In genomic region chr14:104466557-104466956, GRCm38 (mm10) we compare ENCODE assay signal across 7 mouse cellular contexts. TPM values are rescaled to one million over a fixed set of nuclear protein-coding genes. Genes with fewer than 3 reads are reported as not detected.
DNase-seq lines count a peak whose midpoint lies in the region; ATAC-seq lines count a peak whose summit lies in the region.

No protein-coding gene starts in this region.

- ATAC-seq in megakaryocyte, adult 5-6 weeks (ENCODE audit: poor library complexity, severe bottlenecking), result no peak
- ATAC-seq in forebrain, embryonic 13.5 days, result no peak
- no peak for ATAC-seq in limb, embryonic 15.5 days (ENCODE audit: insufficient number of reproducible peaks, low FRiP score, low TSS enrichment, low read depth)
- ATAC-seq in stomach, embryonic 16.5 days (ENCODE audit: insufficient read depth, low FRiP score), result no peak

- H3K4me1 ChIP-seq in megakaryocyte, embryonic 14.5 days, result peaks cover 45% of the 10 kb centered on the region
- H3K4me1 ChIP-seq in forebrain, embryonic 13.5 days, result peaks cover 21% of the 10 kb centered on the region
- peaks cover 27% of the 10 kb centered on the region for H3K4me1 ChIP-seq in limb, embryonic 15.5 days
- H3K4me1 ChIP-seq in stomach, embryonic 16.5 days (ENCODE audit: control insufficient read depth, insufficient read depth, low read length), result peaks cover 7% of the 10 kb centered on the region; the same call in 1 of the 2 replicates

- under 1% methylated on average over 35 of the region's 43 CpGs for WGBS in forebrain, embryonic 13.5 days
- WGBS in limb, embryonic 15.5 days, result under 1% methylated on average over 29 of the region's 43 CpGs
- WGBS in stomach, embryonic 16.5 days, result 1% methylated on average over 33 of the region's 43 CpGs

- no peak overlapping the region for H3K27ac ChIP-seq in forebrain, embryonic 13.5 days
- no peak overlapping the region for H3K27ac ChIP-seq in limb, embryonic 15.5 days
- H3K27ac ChIP-seq in stomach, embryonic 16.5 days (ENCODE audit: low read length), result no peak overlapping the region

- H3K9ac ChIP-seq in forebrain, embryonic 13.5 days, result no peak overlapping the region
- H3K9ac ChIP-seq in limb, embryonic 15.5 days, result no peak overlapping the region
- H3K9ac ChIP-seq in stomach, embryonic 16.5 days (ENCODE audit: low read length), result no peak overlapping the region

- no peaks in the 10 kb centered on the region for H3K36me3 ChIP-seq in megakaryocyte, embryonic 14.5 days (replicated peaks; ENCODE audit: low read length)
- no peaks in the 10 kb centered on the region for H3K36me3 ChIP-seq in forebrain, embryonic 13.5 days (ENCODE audit: poor library complexity, severe bottlenecking)
- no peaks in the 10 kb centered on the region for H3K36me3 ChIP-seq in limb, embryonic 15.5 days
- no peaks in the 10 kb centered on the region for H3K36me3 ChIP-seq in stomach, embryonic 16.5 days (ENCODE audit: control insufficient read depth, insufficient read depth, low read length)

- peaks cover 93% of the 10 kb centered on the region for H3K27me3 ChIP-seq in megakaryocyte, embryonic 14.5 days (replicated peaks)
- H3K27me3 ChIP-seq in forebrain, embryonic 13.5 days, result peaks cover 94% of the 10 kb centered on the region
- H3K27me3 ChIP-seq in limb, embryonic 15.5 days, result peaks cover 94% of the 10 kb centered on the region
- peaks cover 85% of the 10 kb centered on the region for H3K27me3 ChIP-seq in stomach, embryonic 16.5 days (ENCODE audit: control insufficient read depth, insufficient read depth, low read length)

- H3K4me2 ChIP-seq in forebrain, embryonic 13.5 days, result peak overlapping the region; percentile 85
- H3K4me2 ChIP-seq in limb, embryonic 15.5 days, result peak overlapping the region; percentile 55
- peak overlapping the region; percentile 73; the same call in 1 of the 2 replicates for H3K4me2 ChIP-seq in stomach, embryonic 16.5 days (ENCODE audit: low read depth, low read length)

- no peak for DNase-seq in urinary bladder, adult 18-20 months (ENCODE audit: low spot score in 2 of 2)
- DNase-seq in kidney, adult 9 months, result no peak

- peak overlapping the region; percentile 93 for H3K4me3 ChIP-seq in megakaryocyte, embryonic 14.5 days (replicated peaks)
- peak overlapping the region; percentile 57 for H3K4me3 ChIP-seq in forebrain, embryonic 13.5 days
- H3K4me3 ChIP-seq in limb, embryonic 15.5 days, result peak overlapping the region; percentile 52
- peak overlapping the region; percentile 37; the same call in 1 of the 2 replicates for H3K4me3 ChIP-seq in stomach, embryonic 16.5 days (replicated peaks; ENCODE audit: low read length)

- H3K9me3 ChIP-seq in megakaryocyte, embryonic 14.5 days, result no peaks in the 10 kb centered on the region
- no peaks in the 10 kb centered on the region for H3K9me3 ChIP-seq in forebrain, embryonic 13.5 days (replicated peaks)
- H3K9me3 ChIP-seq in limb, embryonic 15.5 days, result no peaks in the 10 kb centered on the region
- H3K9me3 ChIP-seq in stomach, embryonic 16.5 days (replicated peaks; ENCODE audit: control insufficient read depth, low read length), result no peaks in the 10 kb centered on the region

RNA-seq across cellular contexts. Expression of gene Pou4f1, which starts 1.2 kb away (rescaled TPM):
- 0.15 and 0.61 TPM in 2 replicates for polyA plus RNA-seq in megakaryocyte, embryonic 14.5 days (2012; ENCODE audit: insufficient read depth, low replicate concordance)
- not detected in 2 replicates for total RNA-seq in megakaryocyte, adult 5-6 weeks (2015)
- total RNA-seq in megakaryocyte, adult 5-6 weeks (2017), result not detected in 2 replicates
- 2.7 and 5.6 TPM in 2 replicates for polyA plus RNA-seq in forebrain, embryonic 13.5 days (2015; fragmentation: Nextera tagmentation; extraction: Ambion mirVana)
- 0.76 and 0.77 TPM in 2 replicates for polyA plus RNA-seq in limb, embryonic 15.5 days (2015; fragmentation: Nextera tagmentation; extraction: Ambion mirVana)
- 0.09 and 0.30 TPM in 2 replicates for polyA plus RNA-seq in stomach, embryonic 16.5 days (2015; fragmentation: Nextera tagmentation; extraction: Ambion mirVana)

RNA-seq across cellular contexts. Expression of gene Rnf219, which starts 55.9 kb away (rescaled TPM):
- polyA plus RNA-seq in megakaryocyte, embryonic 14.5 days (2012; ENCODE audit: insufficient read depth, low replicate concordance), result 0.13 TPM in 1 of 2 replicates, not detected in the other
- 7.0 and 7.1 TPM in 2 replicates for total RNA-seq in megakaryocyte, adult 5-6 weeks (2015)
- 14.4 and 16.8 TPM in 2 replicates for total RNA-seq in megakaryocyte, adult 5-6 weeks (2017)
- 35.4 and 38.9 TPM in 2 replicates for polyA plus RNA-seq in forebrain, embryonic 13.5 days (2015; fragmentation: Nextera tagmentation; extraction: Ambion mirVana)
- polyA plus RNA-seq in limb, embryonic 15.5 days (2015; fragmentation: Nextera tagmentation; extraction: Ambion mirVana), result 25.7 and 28.7 TPM in 2 replicates
- 19.1 and 21.4 TPM in 2 replicates for polyA plus RNA-seq in stomach, embryonic 16.5 days (2015; fragmentation: Nextera tagmentation; extraction: Ambion mirVana)

Comparison
In these comparisons a context has a peak if more than half of its experiments do, and no peak if none do; other contexts are left out.
1. H3K4me3 ChIP-seq: peak in every context shown above with its lines; median percentile 93 in megakaryocyte, embryonic 14.5 days; 57 in forebrain, embryonic 13.5 days; 52 in limb, embryonic 15.5 days; 37 in stomach, embryonic 16.5 days.
2. RNA of gene Rnf219, which starts 55.9 kb away (polyA plus RNA-seq): 35.4 to 38.9 TPM in forebrain, embryonic 13.5 days, 25.7 to 28.7 TPM in limb, embryonic 15.5 days and 19.1 to 21.4 TPM in stomach, embryonic 16.5 days; 0.13 TPM in megakaryocyte, embryonic 14.5 days; every median in the first group is over 10 times any median in the second.
3. Peak in every context shown above with its lines, with median percentiles within 50 percentile points of each other: H3K4me2 ChIP-seq.